Mouse (Mus musculus): ENCODE data around the gene Whrn.

Whrn gene

DNA sequence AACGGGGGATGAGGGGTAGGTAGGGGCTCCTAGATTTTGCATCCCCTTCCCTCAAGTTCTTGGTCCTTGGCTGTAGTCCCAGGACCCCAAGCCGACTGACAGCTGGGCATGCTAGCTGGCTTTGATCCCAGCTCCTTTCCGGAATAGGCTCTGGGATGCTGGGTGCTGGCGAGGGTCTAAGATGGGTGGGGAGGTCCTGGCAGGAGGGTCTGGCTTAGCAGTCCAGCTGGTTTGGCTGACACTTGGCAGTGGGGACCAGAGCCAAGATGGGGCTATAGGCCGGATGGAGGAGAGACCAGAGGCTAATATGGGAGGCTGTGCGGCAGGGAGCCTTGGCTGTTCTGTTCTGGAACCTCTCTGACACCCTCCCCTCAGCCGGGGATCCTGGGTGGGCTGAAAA, 87.5 kb downstream of the Whrn start:
- no peak for DNase-seq (ENCODE audit: low read depth, low spot score)

DNA sequence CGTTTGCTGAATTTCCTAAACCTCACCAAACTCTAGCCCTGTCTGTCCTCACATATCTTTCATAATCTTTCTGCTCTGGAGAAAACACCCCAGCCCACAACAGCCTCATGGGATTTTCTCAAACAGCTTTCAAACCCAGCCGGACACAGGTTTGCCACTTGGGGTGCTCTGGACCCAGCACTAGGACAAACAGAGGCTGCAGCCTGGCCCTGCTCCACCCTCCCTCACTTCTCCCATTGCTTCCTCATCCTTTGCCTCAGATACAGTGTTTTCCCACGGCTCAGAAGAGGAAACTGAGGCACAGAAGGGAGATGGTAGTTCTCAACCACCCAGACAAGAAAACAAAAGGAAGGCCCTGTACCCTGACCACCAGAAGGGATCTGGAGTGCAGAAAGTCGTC, 90.1 kb downstream of the Whrn start:
- DNase-seq (ENCODE audit: low read depth, low spot score): no peak

DNA sequence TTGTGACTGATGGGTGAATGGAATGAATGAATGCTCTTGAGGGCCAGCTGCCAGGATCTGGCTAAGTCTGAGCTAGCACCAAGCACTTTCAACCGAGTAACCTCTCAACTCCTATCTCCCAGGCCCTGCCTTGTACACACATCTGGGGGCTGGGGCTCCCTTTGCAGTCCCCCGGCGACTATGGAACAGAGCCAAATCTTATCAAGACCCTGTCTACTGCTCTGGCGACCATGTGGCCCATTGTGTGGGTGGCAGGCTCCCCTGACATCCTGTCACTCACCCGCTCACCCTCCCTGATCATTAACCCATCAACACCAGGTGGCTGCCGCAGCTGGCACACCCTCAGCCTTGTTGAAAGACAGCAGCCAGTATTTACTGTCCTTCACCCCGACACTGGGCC, 90.7 kb downstream of the Whrn start:
- DNase-seq (ENCODE audit: low read depth, low spot score): no peak

DNA sequence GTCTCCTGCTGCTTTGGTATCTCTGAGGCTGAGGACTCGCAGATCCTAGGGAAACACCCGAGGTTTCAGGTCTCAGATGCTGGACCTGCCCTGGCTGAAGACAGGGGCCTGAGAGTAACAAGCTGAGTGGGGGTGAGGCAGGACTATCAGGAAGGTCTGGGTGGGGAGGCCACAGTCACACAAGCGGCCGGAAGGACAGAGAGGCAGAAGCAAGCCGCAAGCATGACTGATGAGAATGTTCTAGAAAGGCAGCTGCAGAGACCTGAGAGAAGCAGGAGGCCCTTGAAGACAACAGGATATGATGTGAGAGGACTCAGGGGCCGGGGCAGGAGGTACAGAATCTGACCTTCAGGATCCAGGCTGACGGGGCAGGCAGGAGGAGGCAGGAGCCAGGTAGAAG, 91.6 kb downstream of the Whrn start:
- no peak for DNase-seq (ENCODE audit: low read depth, low spot score)

DNA sequence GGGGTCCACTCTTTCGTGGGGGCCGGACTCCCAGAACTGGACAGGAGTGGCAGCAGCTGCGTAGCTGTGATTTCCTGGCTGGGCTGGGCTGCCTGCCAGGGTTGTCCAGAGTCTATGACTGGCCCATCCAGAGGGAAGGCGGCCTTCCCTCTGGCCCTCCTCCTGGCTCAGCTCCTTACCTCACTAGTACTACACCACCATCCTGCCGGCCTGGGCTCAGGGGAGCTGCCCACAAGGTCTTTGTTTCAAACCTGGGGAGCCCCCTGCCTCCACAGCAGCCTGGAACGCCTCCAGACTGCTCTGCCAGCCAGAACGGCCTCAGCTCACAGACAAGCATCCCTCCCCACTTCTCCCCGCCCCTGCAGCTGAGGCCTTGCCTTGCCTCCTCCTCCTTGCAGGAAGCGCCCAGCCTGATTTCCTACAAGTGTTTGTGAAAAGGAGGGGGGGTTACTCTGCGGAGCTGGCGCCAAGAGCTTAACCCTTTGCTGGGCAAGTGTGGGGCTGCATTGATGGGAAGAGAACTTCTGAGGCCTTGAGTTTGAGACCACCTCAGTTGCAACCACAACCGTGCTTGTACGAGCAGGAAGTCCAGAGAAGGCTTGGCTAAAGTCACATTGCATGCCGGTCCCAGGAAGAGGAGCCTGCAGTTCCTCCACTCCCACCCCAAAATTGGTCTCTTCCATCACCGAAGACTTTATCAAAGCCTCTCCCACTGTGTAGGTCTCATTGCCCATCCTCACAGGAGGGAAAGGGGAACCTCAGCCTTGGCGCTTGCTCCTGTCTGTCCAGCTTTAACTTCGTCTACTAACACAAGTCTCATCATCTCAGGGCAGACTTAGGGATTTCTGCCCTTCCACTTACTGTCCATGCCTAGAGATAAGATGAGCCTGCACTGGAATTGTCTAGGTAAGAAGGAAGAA, 92.5 kb downstream of the Whrn start, which contains the start of gene Akna:
Gene Akna, minus strand, starts transcription at position 315 of the 920 bp plus-strand sequence.
- DNase-seq (ENCODE audit: low read depth, low spot score): no peak

DNA sequence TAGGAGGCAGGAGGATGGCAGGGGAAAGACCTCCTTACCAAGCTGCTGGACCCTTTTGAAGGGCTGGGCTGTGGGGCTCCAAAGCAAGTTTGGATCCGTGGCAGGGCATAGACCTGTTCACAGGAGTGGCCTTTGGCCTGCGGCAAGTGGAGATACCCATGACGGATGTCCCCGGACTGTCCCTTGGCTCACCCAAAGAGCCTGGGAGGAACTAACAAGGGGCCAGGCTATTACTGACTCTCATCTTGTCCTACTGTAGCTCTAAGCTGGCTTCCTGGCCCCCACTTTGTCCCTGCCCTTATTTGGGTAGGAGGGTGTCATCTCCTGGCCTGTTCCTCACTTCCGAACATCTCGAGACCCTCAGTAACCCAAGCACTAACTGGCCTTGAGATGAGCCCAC, 93.2 kb downstream of the Whrn start:
- DNase-seq (ENCODE audit: low read depth, low spot score): no peak

DNA sequence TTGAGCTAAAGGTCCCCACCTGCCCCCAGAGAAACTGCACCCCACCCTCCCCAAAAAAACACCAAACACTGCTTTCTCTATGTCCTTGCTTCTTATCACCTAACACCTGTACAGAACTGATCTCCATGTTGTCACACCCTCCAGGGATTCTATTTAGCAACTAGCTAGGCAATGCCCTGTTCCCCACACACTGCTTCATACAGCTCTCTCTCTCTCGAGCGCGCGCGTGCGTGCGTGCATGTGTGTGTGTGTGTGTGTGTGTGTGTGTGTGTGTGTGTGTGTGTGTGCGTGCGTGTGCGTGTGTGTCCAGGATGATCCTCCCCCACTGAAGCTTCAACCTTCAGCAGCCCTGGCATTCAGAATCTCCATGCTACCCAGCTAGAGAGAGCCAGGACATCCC, 93.7 kb downstream of the Whrn start:
- no peak for DNase-seq (ENCODE audit: low read depth, low spot score)

DNA sequence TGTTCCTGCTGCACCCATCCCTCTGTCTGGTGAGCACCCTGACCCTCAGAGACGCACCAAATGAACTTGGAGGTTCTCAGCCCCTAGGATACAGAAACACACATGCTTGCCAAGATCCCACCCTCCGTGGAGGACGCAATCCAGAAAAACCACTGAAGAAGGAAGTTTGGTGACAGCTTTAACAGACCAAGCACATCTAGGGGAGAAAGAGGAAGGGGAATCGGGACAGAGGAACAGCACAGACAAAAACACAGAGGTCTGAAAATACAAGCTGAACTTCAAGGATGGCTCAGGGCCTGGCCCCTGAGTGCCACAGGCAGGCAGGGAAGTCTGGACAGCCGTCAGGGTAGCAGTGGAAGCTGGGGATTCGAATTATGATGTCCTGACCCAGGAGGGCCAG, 94.2 kb downstream of the Whrn start:
- no peak for DNase-seq (ENCODE audit: low read depth, low spot score)

DNA sequence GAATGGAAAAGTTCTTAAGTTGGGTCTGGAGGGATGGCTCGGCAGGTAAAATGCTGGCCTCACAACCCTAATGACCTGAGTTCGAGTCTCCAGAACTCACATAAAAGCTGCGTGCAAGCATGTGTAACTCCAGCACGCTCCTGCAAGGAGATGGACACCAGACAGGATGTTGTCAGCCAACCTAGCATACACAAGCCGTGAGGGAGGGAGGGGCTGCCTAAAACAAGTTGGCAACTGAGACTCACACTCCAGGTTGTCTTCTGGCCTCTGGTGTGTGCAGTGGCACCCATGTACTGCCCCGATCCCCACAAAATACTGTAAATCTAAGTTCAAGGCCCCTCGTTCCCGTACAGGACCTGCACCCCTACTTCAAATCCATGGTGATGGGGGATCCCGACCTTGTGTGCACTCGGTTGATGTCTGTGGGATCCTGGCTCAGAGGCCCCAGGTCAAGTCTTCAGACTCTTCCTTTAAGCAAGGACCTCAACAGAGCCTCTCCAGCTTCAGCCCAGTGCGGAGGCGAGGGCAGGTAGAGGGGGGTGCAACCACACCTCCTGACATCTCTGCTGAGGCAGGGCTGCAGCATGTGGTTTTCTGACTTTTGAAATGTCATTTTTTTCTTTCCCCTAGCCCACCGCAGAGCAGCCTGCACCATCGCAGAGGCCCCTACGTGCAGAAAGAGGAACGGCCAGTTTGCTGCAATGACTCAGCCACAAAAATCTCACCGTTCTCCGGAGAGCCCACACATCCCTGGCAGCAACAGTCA, 95.1 kb downstream of the Whrn start:
- no peak for DNase-seq (ENCODE audit: low read depth, low spot score)

DNA sequence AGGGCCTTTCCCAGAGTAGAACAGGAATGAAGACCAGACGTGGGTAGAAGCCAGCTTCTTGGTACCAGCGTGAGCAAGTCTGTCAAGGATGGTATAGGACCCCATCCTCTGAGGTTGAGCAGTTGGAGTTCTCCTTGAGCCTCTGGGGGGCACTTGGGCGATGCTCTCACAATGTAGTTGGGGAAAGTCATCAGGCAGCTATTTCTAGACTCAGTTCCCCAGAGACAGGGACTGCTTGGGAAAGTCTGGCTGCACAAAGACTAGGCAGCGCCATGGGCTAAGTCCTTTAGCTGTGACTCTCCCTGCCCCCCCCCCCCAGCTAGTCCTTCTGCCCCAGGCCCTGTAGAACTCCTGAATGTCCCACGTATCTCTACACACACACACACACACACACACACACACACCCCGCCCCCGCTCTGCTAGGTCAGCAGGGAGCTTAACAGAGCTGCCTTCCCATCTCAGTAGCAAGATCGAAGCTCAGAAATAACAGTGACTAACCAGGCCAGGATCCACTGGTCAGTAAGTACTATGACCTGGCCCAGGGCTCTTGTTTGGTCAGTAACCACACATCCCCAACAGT, 96.0 kb downstream of the Whrn start:
- no peak for DNase-seq (ENCODE audit: low read depth, low spot score)

DNA sequence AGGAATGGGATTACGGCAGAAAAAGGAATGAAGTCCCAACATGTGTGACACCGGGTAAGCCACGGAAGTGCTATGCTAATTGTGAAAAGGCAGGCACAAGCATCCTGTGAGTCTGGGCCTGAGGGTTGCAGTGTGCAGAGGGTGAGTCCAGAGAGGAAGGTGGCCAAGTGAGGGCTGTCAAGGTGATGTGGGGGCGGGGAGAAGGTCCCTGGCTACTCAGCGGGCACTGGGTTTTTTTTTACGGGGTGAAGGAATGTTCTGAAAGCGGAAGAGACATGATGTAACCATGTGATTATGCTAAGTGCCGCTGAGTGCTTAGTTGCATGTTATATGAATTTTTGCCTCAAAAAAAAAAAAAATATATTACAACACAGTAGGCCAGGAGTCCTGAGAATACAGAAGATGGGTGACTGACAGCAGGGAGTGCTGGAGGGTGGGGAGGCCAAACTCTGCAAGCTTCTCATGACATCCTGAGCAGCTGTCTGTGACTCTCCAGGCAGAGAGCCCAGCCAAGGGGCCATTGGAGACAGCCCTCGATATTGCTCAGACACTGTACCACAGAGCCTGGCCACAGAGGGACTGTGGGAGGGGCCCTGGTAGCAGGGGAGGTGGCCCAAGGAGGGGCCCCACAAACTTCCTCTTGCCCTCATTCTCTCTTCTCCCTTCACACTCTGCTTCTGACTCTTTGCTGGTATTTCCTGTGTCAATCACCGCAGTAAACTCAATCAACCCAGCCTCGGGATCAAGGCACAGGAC, 96.8 kb downstream of the Whrn start:
- DNase-seq (ENCODE audit: low read depth, low spot score): no peak

DNA sequence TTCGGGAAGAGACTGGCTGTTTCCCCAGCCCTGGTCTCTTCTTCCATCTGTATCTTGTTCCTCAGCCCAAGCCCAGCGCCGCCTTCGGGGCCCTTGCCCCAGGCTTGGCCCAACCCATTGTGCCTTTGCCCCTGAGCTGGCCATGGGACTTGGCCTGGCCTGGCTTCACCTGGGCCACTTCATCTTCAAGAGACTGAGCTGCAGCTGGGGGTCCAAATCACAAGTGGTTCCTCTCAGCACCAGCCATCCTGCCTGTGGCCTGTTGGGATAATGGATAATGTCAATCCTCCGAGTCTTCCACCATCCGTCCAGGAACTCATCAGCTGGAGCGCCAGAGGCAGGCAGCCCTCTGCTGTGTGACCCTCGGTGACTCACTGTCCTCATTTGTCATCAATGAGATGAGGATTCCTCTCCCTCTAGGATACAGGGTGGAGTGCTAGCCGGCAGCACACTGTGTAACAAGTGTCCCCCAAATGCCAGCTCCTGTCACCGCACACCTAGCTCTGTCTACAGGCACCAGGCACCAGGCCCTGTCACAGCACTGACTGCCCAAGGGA, 97.7 kb downstream of the Whrn start:
- no peak for DNase-seq (ENCODE audit: low read depth, low spot score)

DNA sequence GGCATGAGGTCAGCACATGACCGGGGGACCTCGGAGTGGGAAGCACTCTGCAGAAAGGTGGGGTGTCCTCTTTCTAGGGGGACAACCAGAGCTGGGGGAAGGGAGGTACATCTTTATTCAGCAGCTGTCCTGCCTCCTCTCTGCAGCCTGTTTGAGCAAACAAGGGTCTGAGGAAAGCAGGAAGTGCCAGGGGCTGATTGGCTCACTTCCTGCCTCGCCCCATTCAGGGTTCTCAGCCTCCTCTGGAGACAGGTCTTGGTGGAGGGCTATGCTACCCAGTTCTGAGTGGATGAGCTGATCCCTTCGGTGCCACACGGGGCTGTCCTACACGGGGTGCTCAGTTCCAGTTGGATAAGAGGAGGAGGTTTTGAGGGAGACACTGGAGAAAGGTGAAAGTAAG, 104.5 kb downstream of the Whrn start:
- DNase-seq (ENCODE audit: low read depth, low spot score): no peak

DNA sequence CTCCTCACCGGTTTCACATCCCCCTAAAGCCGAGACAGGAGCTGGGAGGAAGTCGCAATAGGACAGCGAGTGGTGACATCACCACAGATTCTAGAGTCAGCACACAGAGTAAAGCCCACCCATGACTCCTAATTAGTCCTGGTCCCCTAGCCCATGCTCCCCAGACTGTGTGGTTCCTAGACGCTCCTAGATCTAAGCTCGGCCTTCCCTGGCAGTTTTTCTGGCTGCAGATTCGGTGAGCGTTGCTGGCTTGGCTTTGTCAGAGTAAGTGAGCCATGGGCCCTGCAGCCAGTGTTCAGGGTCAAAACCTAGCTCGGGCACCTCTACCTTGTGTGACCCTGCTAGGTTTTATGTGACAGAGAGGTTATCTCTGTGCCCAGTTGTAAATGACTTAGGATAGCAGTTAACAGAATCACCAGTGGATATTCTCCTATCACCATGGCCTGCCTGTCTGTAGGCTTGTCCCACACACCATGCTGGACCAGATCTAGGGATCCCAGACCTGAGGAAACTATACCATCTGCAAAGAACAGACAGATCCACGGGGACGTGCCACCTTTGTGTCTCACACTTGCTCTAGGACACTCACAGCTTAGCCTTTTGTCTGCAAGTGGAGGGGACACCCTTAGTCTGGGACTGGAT, 105.8 kb downstream of the Whrn start:
- DNase-seq (ENCODE audit: low read depth, low spot score): no peak

DNA sequence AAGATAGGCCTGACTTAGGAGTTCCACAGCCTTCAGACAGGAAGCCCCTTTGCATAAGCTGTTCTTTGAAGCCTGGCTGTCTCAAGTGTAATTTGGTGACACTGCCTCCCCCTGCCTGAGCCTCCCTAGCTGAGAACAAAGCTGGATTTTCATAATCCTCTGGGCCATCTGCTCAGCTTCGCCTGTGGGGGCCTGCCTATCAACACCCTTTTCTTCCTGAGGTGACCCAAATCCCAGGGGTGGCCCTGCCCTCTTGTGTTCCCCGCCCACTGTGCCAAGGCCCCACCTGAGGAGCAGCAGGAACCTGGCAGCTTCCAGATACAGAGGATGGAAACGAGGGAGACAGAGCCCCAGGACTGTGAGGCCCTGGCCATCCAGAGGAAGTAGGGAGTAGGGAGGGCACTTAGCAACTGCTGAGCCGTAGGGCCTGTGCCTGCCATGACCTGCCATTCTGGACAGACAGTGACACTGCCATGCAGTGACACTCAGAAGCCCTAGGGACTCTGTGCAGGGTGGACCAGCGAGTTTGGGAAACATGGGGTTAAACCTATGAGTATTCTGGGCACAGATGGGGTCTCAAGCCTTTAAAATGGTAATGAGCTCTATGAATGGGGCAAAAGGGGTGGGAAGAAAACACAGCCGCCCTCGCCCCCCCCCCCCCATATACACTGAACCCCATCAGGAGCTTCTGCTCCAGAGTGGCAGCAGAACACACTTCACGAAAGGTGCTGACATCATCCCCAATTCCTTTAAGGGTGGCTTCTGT, 106.5 kb downstream of the Whrn start:
- DNase-seq (ENCODE audit: low read depth, low spot score): no peak

DNA sequence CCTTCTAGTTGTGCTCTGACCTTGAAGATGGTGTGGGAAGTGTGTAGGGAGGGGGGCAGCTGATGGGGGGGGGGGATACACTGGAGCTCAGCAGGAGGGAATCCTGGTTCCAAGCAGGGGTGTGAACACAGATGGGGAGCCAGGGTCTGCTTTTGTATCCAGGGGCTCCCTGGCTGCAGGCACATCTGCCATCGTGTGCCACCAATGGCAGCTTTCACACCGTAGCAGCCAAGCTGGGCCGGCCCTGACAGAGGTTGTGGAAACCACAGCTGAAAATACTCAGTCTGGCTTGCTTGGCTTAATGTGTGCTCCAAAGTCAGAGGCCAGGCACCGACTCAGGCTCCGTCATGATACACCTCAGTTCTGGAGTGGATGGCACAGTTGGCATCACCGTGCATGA, 107.8 kb downstream of the Whrn start:
- DNase-seq (ENCODE audit: low read depth, low spot score): no peak

DNA sequence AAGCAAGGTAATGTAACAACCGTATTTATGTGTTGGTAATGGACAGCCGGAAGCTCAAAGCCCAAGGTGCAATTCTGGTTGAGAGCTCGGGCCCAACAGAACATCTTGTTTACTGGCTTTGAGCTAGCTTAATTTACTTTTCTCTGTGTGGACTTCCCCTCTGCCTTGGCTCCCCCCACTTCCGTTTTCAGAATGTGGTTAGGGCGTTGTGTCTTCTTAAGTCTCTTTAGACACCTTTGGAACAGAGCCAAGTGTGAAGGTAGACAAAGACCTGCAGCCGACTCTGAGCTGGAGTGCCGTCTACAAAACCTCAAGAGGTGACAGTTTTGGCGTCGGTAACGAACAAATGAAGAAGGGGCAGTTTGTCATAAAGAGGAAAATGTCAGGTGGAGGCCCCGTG, 110.0 kb downstream of the Whrn start:
- DNase-seq (ENCODE audit: low read depth, low spot score): no peak

DNA sequence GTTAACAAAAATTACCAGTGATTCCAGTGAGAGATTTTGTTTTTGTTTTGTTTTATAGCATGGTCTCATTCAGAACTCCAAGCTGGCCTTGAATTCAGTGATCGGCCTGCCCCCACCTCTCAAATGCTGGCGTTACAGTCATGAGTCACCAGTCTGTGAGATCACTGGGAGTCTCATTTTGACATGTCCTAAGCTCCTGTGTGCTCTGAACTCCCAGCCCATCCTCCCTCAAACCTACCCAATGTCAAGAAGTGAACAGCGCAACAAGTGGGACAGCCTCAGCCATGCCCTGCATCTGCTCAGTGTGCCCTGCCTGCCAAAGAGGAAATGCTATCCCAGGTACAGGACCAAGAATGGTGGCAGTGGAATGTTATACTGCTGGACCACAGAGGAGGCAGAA, 110.5 kb downstream of the Whrn start:
- DNase-seq (ENCODE audit: low read depth, low spot score): no peak

DNA sequence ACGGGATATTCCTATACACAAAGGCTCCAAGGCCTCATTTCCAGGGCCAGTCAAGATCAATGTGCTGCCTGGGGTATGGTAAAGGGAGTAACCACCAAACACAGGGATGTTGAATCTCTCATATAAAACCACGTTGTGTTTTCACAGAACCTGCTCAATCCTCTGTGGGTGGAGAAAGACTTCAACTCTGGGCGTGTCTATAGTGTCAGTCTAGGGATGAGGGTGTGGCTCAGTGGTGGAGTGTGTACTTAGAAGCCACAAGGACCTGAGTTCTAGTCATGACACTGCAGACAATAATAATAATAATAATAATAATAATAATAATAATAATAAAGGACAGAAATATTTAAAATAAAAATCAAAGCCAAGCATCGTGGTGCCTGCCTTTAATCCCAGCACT, 111.5 kb downstream of the Whrn start:
- no peak for DNase-seq (ENCODE audit: low read depth, low spot score)

DNA sequence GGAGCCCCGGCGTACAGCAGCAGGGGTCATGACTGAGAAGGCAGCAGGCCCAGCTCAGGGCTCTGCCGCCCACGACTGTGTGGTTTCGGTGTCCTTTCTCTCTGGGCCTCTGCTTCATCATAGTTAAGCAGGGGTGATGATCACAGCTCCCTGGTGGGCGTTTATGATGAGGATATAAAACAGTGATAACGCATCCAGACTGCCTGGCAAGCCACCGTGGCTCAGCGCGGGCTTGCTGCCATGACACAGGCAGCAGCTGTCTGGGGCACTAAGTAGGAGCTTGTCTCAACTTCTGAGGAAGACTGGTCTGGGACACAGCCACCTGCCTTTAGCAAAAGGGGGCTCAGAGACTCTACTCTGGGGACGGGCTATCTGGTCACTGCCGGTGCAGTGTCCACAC, 112.3 kb downstream of the Whrn start:
- DNase-seq (ENCODE audit: low read depth, low spot score): no peak

All from brain, embryonic 18.5 days (tissue).